Mouse (Mus musculus): Measurements from ENCODE around the gene Nfib. TPM values are rescaled to one million over a fixed set of nuclear protein-coding genes. Genes with fewer than 3 reads are reported as not detected.
A peak's percentile ranks its signal among the peaks of the same experiment; 100 is the strongest.

The Nfib gene
- polyA plus RNA-seq, 1 experiment from 2014 or later: 60.0 TPM

GRCm38 (mm10) chr4:82391726-82392472 lies 313.7 kb downstream of the Nfib start:
- ATAC-seq (replicated peaks; ENCODE audit: insufficient number of reproducible peaks, insufficient read depth, low FRiP score, low read depth): no peak
- Histone ChIP-seq H3K27ac (peak overlapping the region; percentile 22; the same call in 1 of the 2 replicates), H3K4me1 (replicated peaks) (peaks cover 47% of the 10 kb centered on the region), H3K4me2 (no peak overlapping the region), H3K9ac (no peak overlapping the region), H3K36me3 (peaks cover 2% of the 10 kb centered on the region; the same call in 1 of the 2 replicates), H3K27me3 (no peaks in the 10 kb centered on the region), H3K4me3 (no peak overlapping the region), H3K9me3 (replicated peaks) (no peaks in the 10 kb centered on the region)
- WGBS: 65% methylated on average over 6 of the region's 6 CpGs

DNA sequence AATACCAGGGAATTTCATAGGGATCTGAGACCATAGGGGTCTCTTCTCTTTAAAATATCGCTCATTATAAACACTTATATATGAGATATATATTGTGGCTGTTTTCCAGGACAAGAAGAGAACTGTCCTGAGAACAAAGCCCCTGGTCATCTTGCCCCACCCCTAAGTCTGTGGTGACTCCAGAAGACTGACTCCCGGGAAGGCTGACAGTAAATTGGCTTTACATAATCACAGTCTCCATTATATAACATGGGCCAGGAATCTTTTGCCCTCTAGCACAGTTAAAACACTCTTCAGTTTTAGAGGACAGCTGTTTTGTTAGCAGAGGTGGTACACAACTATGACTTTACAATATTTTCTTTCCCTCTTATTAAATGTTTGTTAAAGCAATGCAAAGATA lies 315.0 kb downstream of the Nfib start:
- no peaks in the 10 kb centered on the region for H3K9me3 ChIP-seq (replicated peaks)
- H3K4me1 ChIP-seq (replicated peaks): peaks cover 50% of the 10 kb centered on the region
- H3K27me3 ChIP-seq: no peaks in the 10 kb centered on the region
- peak overlapping the region; percentile 22; the same call in 1 of the 2 replicates for H3K27ac ChIP-seq
- no peak overlapping the region for H3K4me2 ChIP-seq
- no peak overlapping the region for H3K4me3 ChIP-seq
- no peak overlapping the region for H3K9ac ChIP-seq
- ATAC-seq (replicated peaks; ENCODE audit: insufficient number of reproducible peaks, insufficient read depth, low FRiP score, low read depth): no peak
- peaks cover 2% of the 10 kb centered on the region; the same call in 1 of the 2 replicates for H3K36me3 ChIP-seq
- 45% methylated on average over 2 of the region's 2 CpGs for WGBS

GRCm38 (mm10) chr4:82389876-82390275 lies 315.7 kb downstream of the Nfib start:
- 90% methylated on average over 1 of the region's 1 CpGs for WGBS
- Histone ChIP-seq H3K27ac (no peak overlapping the region), H3K4me1 (replicated peaks) (peaks cover 54% of the 10 kb centered on the region), H3K36me3 (peaks cover 2% of the 10 kb centered on the region; the same call in 1 of the 2 replicates), H3K27me3 (no peaks in the 10 kb centered on the region), H3K9me3 (replicated peaks) (no peaks in the 10 kb centered on the region), H3K4me3 (no peak overlapping the region), H3K9ac (no peak overlapping the region), H3K4me2 (no peak overlapping the region)
- no peak for ATAC-seq (replicated peaks; ENCODE audit: insufficient number of reproducible peaks, insufficient read depth, low FRiP score, low read depth)

GRCm38 (mm10) chr4:82387620-82388019 lies 317.9 kb downstream of the Nfib start:
- Histone ChIP-seq H3K4me1 (replicated peaks) (peaks cover 57% of the 10 kb centered on the region), H3K9me3 (replicated peaks) (no peaks in the 10 kb centered on the region), H3K27ac (0 out of 2 replicates have a peak overlapping the region, but pooled peaks have one; percentile 11), H3K4me3 (no peak overlapping the region), H3K27me3 (no peaks in the 10 kb centered on the region), H3K9ac (no peak overlapping the region), H3K36me3 (peaks cover 2% of the 10 kb centered on the region; the same call in 1 of the 2 replicates), H3K4me2 (no peak overlapping the region)
- WGBS: 67% methylated on average over 4 of the region's 4 CpGs
- ATAC-seq (replicated peaks; ENCODE audit: insufficient number of reproducible peaks, insufficient read depth, low FRiP score, low read depth): no peak

- Histone ChIP-seq H3K4me1 (replicated peaks) (peaks cover 50% of the 10 kb centered on the region), H3K9ac (no peak overlapping the region), H3K36me3 (peaks cover 2% of the 10 kb centered on the region; the same call in 1 of the 2 replicates), H3K9me3 (replicated peaks) (no peaks in the 10 kb centered on the region), H3K27ac (peak overlapping the region; percentile 71), H3K27me3 (no peaks in the 10 kb centered on the region), H3K4me3 (no peak overlapping the region), H3K4me2 (no peak overlapping the region)
- ATAC-seq (replicated peaks; ENCODE audit: insufficient number of reproducible peaks, insufficient read depth, low FRiP score, low read depth): no peak
- WGBS: 67% methylated on average over 4 of the region's 4 CpGs
Measured at GRCm38 (mm10) chr4:82386222-82386993, 319.1 kb downstream of the Nfib start.

GRCm38 (mm10) chr4:82385638-82386037 lies 319.9 kb downstream of the Nfib start:
- Histone ChIP-seq H3K4me2 (no peak overlapping the region), H3K4me1 (replicated peaks) (peaks cover 42% of the 10 kb centered on the region), H3K27me3 (no peaks in the 10 kb centered on the region), H3K9me3 (replicated peaks) (no peaks in the 10 kb centered on the region), H3K4me3 (no peak overlapping the region), H3K36me3 (peaks cover 2% of the 10 kb centered on the region; the same call in 1 of the 2 replicates), H3K27ac (peak overlapping the region; percentile 71), H3K9ac (no peak overlapping the region)
- WGBS: 34% methylated on average over 4 of the region's 4 CpGs
- no peak for ATAC-seq (replicated peaks; ENCODE audit: insufficient number of reproducible peaks, insufficient read depth, low FRiP score, low read depth)

GRCm38 (mm10) chr4:82383991-82384731 lies 321.4 kb downstream of the Nfib start:
- 32% methylated on average over 11 of the region's 11 CpGs for WGBS
- peak overlapping the region; percentile 17; the same call in 1 of the 2 replicates for H3K4me2 ChIP-seq

DNA sequence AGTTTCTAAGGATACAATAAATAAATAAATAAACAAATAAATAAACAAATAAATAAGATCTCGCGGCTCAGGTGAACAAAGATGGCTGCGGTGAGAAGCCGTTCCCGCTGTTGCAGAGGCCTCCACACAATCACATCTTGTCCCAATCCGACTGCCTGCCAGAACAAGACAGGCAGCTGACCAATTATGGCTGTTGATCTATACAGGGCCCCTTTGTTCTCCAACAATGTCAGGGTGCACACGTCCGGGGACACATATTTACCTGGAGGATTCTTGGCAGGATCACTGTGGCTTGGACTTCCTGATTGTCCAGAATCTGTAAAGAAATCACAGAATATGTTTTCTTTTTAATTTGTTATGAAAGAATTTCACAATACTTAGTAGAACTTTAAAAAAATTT lies 322.2 kb downstream of the Nfib start:
- WGBS: 62% methylated on average over 8 of the region's 8 CpGs
- Histone ChIP-seq H3K4me3 (no peak overlapping the region), H3K27me3 (no peaks in the 10 kb centered on the region), H3K27ac (peak overlapping the region; percentile 32; the same call in 1 of the 2 replicates), H3K9me3 (replicated peaks) (no peaks in the 10 kb centered on the region), H3K36me3 (peaks cover 2% of the 10 kb centered on the region; the same call in 1 of the 2 replicates), H3K4me1 (replicated peaks) (peaks cover 44% of the 10 kb centered on the region), H3K9ac (no peak overlapping the region), H3K4me2 (no peak overlapping the region)
- no peak for ATAC-seq (replicated peaks; ENCODE audit: insufficient number of reproducible peaks, insufficient read depth, low FRiP score, low read depth)

More at GRCm38 (mm10) chr4:82383991-82384731, 321.4 kb downstream of the Nfib start:
- Histone ChIP-seq H3K4me1 (replicated peaks) (peaks cover 40% of the 10 kb centered on the region), H3K4me3 (no peak overlapping the region), H3K9ac (no peak overlapping the region), H3K9me3 (replicated peaks) (no peaks in the 10 kb centered on the region), H3K27ac (peak overlapping the region; percentile 71), H3K36me3 (peaks cover 2% of the 10 kb centered on the region; the same call in 1 of the 2 replicates), H3K27me3 (no peaks in the 10 kb centered on the region)
- ATAC-seq (replicated peaks; ENCODE audit: insufficient number of reproducible peaks, insufficient read depth, low FRiP score, low read depth): peak; percentile 43; the same call in 1 of the 2 replicates

- no peaks in the 10 kb centered on the region for H3K9me3 ChIP-seq (replicated peaks)
- H3K4me1 ChIP-seq (replicated peaks): peaks cover 37% of the 10 kb centered on the region
- 83% methylated on average over 1 of the region's 1 CpGs for WGBS
- H3K27ac ChIP-seq: no peak overlapping the region
- H3K27me3 ChIP-seq: no peaks in the 10 kb centered on the region
- H3K9ac ChIP-seq: no peak overlapping the region
- ATAC-seq (replicated peaks; ENCODE audit: insufficient number of reproducible peaks, insufficient read depth, low FRiP score, low read depth): no peak
- no peak overlapping the region for H3K4me2 ChIP-seq
- no peaks in the 10 kb centered on the region for H3K36me3 ChIP-seq
- no peak overlapping the region for H3K4me3 ChIP-seq
Measured at GRCm38 (mm10) chr4:82381786-82382185, 323.8 kb downstream of the Nfib start.

DNA sequence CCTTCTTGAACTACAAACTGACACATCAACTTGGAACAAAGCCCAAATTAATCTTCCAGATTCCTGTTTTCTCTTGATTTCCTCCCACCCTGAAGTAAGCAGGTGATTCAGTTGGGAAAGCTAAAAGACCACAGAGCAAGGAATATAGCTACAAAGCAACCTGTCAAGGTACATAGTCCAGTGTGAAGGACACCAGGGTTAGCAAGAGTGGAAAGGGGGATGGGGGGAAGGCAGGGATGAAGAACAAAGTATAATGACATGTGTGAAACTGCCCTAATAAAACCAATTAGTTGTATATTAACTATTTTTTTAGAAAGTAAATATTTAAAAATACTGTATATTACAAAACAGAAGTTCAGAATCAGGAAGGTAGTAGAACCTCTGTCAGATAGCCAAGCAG lies 325.0 kb downstream of the Nfib start:
- peaks cover 33% of the 10 kb centered on the region for H3K4me1 ChIP-seq (replicated peaks)
- H3K9ac ChIP-seq: no peak overlapping the region
- no peak overlapping the region for H3K4me3 ChIP-seq
- ATAC-seq (replicated peaks; ENCODE audit: insufficient number of reproducible peaks, insufficient read depth, low FRiP score, low read depth): no peak
- H3K27me3 ChIP-seq: no peaks in the 10 kb centered on the region
- no peaks in the 10 kb centered on the region for H3K36me3 ChIP-seq
- no peaks in the 10 kb centered on the region for H3K9me3 ChIP-seq (replicated peaks)
- H3K27ac ChIP-seq: no peak overlapping the region
- no peak overlapping the region for H3K4me2 ChIP-seq

DNA sequence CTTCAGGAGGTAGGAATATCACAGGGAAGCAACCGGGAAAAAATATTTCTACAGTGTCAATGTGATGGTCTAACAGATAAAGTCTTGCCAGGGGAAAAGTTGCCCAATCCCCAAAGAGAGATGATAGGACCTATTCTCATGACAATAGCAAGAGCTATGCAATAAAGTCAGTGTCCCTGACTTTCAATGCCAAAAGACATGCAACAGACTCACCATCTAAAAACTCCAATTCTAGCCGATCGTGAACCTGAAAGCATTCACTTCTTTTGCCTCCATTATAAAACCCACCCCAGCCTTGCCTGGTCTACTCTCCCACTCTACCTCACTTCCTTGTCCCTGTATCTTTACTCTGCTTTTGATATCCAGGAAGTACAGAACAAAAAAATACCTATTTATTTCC lies 327.5 kb downstream of the Nfib start:
- 83% methylated on average over 3 of the region's 3 CpGs for WGBS
- Histone ChIP-seq H3K9me3 (replicated peaks) (no peaks in the 10 kb centered on the region), H3K4me1 (replicated peaks) (peaks cover 24% of the 10 kb centered on the region), H3K27ac (no peak overlapping the region), H3K4me2 (no peak overlapping the region), H3K36me3 (no peaks in the 10 kb centered on the region), H3K27me3 (no peaks in the 10 kb centered on the region), H3K4me3 (no peak overlapping the region), H3K9ac (no peak overlapping the region)
- no peak for ATAC-seq (replicated peaks; ENCODE audit: insufficient number of reproducible peaks, insufficient read depth, low FRiP score, low read depth)

All from heart, embryonic 15.5 days (tissue).